Mouse (Mus musculus) embryonic facial prominence, embryonic 10.5 days (tissue): ENCODE results near the gene Pcolce. TPM values are rescaled to one million over a fixed set of nuclear protein-coding genes. Genes with fewer than 3 reads are reported as not detected.
A peak's percentile ranks its signal among the peaks of the same experiment; 100 is the strongest.

Experiments
- DNase-seq: peaks from one replicate; pipeline ENCODE4 v3.0.0-alpha.2; 2017; ENCODE audit warnings: low spot score
- H3K27ac ChIP-seq: fragments of 300-500 bp; sonication (generic); replicated peaks from 2 replicates; pipeline ENCODE4 v1.5.1; 2016; ENCODE audit warnings: mild to moderate bottlenecking
- H3K27me3 ChIP-seq: fragments of 300-500 bp; sonication (generic); replicated peaks from 2 replicates; pipeline ENCODE4 v1.6.1; 2016; ENCODE audit warnings: low read depth, mild to moderate bottlenecking; ENCODE audit not compliant: poor library complexity, severe bottlenecking
- H3K36me3 ChIP-seq: fragments of 300-500 bp; sonication (generic); replicated peaks from 2 replicates; pipeline ENCODE4 v1.6.1; 2016; ENCODE audit warnings: mild to moderate bottlenecking, moderate library complexity
- H3K4me1 ChIP-seq: fragments of 300-500 bp; sonication (generic); 2 replicates; pipeline ENCODE4 v1.6.1; 2016
- H3K4me3 ChIP-seq: fragments of 300-500 bp; sonication (generic); 2 replicates; pipeline ENCODE4 v1.5.1; 2016; ENCODE audit warnings: mild to moderate bottlenecking, moderate library complexity
- H3K9me3 ChIP-seq: fragments of 300-500 bp; sonication (generic); 2 replicates; pipeline ENCODE4 v1.6.1; 2016; ENCODE audit warnings: mild to moderate bottlenecking
- WGBS: fragments of 180-500 bp; shearing (Covaris S2); methylation state at CpG from one replicate; pipeline ENCODE4 v1.1.7; 2016; 5-methylcytosine and 5-hydroxymethylcytosine counted together
- polyA plus RNA-seq: library from polyadenylated mRNA; unstranded; fragments of >200 nt; fragmentation: Nextera tagmentation; extraction: Ambion mirVana; gene quantifications from 2 replicates; pipeline ENCODE4 v1.2.1, GENCODE M21; 2016

Pcolce gene
- polyA plus RNA-seq, 1 experiment from 2014 or later = 128 TPM

- peaks cover 39% of the 10 kb centered on the region for H3K36me3 ChIP-seq
- peaks cover 50% of the 10 kb centered on the region for H3K27me3 ChIP-seq
- DNase-seq = peak; percentile 27
- H3K9me3 ChIP-seq = no peaks in the 10 kb centered on the region
- 38% methylated on average over 19 of the region's 19 CpGs for WGBS
- H3K4me3 ChIP-seq = peak overlapping the region; percentile 31
- 0 out of 2 replicates have a peak overlapping the region, but pooled peaks have one; percentile 44 for H3K27ac ChIP-seq
- peaks cover 55% of the 10 kb centered on the region for H3K4me1 ChIP-seq
These were observed 30.9 kb upstream of the Pcolce start for GRCm38 (mm10) chr5:137644484-137644883.

DNA sequence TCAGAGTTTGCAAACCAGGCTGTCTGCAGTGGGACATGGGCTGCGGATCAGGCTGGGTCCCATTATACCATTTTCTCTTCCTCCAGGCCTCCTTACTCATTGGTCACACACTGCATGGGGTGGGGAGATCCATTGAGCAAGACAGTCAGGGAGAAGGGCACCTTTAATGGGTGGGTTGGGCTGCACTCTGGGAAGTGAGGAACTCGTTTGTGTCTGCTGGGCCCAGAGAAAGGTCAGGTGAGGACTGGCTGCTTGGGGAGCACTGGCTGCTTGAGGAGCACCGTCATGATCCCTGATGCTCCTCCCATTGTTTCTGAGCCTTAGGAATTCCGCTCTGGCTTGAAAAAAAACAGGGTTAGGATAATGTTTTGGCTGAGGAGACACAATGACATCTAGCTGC lies 29.3 kb upstream of the Pcolce start:
- H3K9me3 ChIP-seq = no peaks in the 10 kb centered on the region
- DNase-seq = no peak
- peaks cover 50% of the 10 kb centered on the region for H3K27me3 ChIP-seq
- peaks cover 39% of the 10 kb centered on the region for H3K4me1 ChIP-seq
- H3K36me3 ChIP-seq = peaks cover 55% of the 10 kb centered on the region
- H3K4me3 ChIP-seq = no peak overlapping the region
- 55% methylated on average over 4 of the region's 4 CpGs for WGBS
- no peak overlapping the region for H3K27ac ChIP-seq

GRCm38 (mm10) chr5:137641054-137641453 lies 27.5 kb upstream of the Pcolce start, which contains the start of gene Sap25:
Gene Sap25 (plus strand): TSS chr5:137641334.
- no peak for DNase-seq
- peaks cover 38% of the 10 kb centered on the region for H3K27me3 ChIP-seq
- H3K4me1 ChIP-seq = peaks cover 26% of the 10 kb centered on the region
- H3K27ac ChIP-seq = no peak within 1 kb of the TSS
- no peaks in the 10 kb centered on the region for H3K9me3 ChIP-seq
- 90% methylated on average over 19 of the region's 19 CpGs for WGBS
- H3K4me3 ChIP-seq = no peak within 1 kb of the TSS
- H3K36me3 ChIP-seq = peaks cover 73% of the 10 kb centered on the region

DNA sequence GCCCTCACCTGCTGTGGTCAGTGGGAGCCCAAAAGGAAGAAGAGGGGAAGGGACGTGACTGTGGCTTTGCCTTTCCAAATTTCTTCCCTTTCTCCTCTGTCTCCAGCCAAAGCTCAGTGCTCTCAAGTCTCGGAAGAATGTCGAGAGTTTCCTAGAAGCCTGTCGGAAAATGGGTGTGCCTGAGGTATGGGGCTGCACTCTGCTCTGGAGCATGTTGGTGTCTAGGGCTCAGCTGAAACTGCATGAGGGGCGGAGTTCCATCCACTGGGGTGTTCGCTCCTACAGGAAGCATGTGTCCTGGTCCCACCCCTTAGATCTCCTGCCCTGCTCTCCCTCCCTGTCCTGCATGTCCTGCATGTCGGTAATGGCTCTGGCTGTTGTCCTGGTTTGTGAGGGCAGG lies 25.9 kb upstream of the Pcolce start:
- Histone ChIP-seq H3K9me3 (no peaks in the 10 kb centered on the region), H3K4me1 (peaks cover 13% of the 10 kb centered on the region), H3K27me3 (peaks cover 23% of the 10 kb centered on the region), H3K4me3 (no peak overlapping the region), H3K27ac (no peak overlapping the region), H3K36me3 (peaks cover 89% of the 10 kb centered on the region)
- 81% methylated on average over 7 of the region's 7 CpGs for WGBS
- DNase-seq = no peak

DNA sequence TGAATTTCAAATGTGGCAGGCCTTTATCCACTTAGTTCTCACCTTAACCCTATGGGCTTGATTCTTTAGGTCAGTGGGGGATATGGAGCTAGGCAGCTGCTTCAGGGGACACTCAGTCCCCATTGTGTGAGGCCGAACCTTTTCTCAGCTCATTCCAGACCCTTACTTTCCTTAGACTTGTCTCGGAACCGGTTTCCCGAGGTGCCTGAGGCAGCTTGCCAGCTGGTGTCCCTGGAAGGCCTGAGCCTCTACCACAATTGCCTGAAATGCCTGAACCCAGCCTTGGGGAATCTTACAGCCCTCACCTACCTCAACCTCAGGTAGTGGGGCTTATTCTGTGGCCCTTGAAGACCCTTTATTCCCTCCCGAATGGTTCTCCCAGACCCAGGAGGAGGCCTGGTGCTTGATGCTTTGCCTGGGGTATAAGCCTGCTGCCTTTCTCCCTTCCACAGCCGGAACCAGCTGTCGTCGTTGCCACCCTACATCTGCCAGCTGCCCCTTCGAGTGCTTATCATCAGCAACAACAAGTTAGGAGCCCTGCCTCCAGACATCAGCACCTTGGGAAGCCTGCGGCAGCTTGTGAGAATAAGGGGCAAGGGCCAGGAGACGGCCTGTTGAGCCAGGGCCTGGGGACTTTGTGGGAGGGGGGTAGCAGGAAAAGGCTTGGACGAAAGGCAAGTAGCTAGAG lies 20.0 kb upstream of the Pcolce start:
- peaks cover 76% of the 10 kb centered on the region for H3K36me3 ChIP-seq
- H3K27me3 ChIP-seq = no peaks in the 10 kb centered on the region
- H3K4me1 ChIP-seq = peaks cover 39% of the 10 kb centered on the region
- H3K27ac ChIP-seq = no peak overlapping the region
- no peak for DNase-seq
- H3K4me3 ChIP-seq = peak overlapping the region; percentile 8; the same call in 1 of the 2 replicates
- WGBS = 74% methylated on average over 12 of the region's 12 CpGs
- no peaks in the 10 kb centered on the region for H3K9me3 ChIP-seq

GRCm38 (mm10) chr5:137631591-137631990 lies 18.0 kb upstream of the Pcolce start:
- Histone ChIP-seq H3K4me1 (peaks cover 49% of the 10 kb centered on the region), H3K9me3 (no peaks in the 10 kb centered on the region), H3K4me3 (peak overlapping the region; percentile 71), H3K36me3 (peaks cover 57% of the 10 kb centered on the region), H3K27me3 (no peaks in the 10 kb centered on the region), H3K27ac (peak overlapping the region; percentile 93)
- WGBS = 76% methylated on average over 4 of the region's 4 CpGs
- DNase-seq = no peak

- DNase-seq = no peak
- H3K4me1 ChIP-seq = peaks cover 49% of the 10 kb centered on the region
- H3K4me3 ChIP-seq = peak overlapping the region; percentile 71
- H3K9me3 ChIP-seq = no peaks in the 10 kb centered on the region
- peak overlapping the region; percentile 93 for H3K27ac ChIP-seq
- H3K36me3 ChIP-seq = peaks cover 52% of the 10 kb centered on the region
- H3K27me3 ChIP-seq = no peaks in the 10 kb centered on the region
- whole genome bisulfite sequencing = 70% methylated on average over 9 of the region's 9 CpGs
These were observed 17.6 kb upstream of the Pcolce start for GRCm38 (mm10) chr5:137631171-137631570.

DNA sequence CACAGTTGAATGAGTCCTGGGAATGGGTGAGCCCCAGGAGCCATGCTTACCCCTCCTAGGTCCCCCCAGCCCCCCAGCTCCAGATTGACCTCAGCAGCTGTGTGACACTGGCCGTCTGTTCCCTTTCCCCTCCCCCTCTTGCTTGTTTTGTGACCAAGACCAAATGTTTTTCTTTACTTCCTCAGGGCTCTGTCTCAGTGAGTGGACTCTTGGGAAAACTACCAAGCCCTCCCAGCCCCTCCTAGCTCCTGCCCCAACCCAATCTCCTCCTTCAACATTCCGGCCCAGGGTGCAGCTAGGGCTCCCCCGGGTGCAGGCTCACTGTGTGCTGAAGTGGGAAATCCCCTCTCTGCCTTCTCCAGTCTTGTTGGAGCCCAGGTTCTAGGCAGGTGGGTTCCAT lies 17.0 kb upstream of the Pcolce start:
- Histone ChIP-seq H3K36me3 (peaks cover 47% of the 10 kb centered on the region), H3K4me3 (peak overlapping the region; percentile 71), H3K9me3 (no peaks in the 10 kb centered on the region), H3K4me1 (peaks cover 49% of the 10 kb centered on the region), H3K27ac (peak overlapping the region; percentile 93), H3K27me3 (no peaks in the 10 kb centered on the region)
- WGBS = 33% methylated on average over 3 of the region's 3 CpGs
- no peak for DNase-seq

DNA sequence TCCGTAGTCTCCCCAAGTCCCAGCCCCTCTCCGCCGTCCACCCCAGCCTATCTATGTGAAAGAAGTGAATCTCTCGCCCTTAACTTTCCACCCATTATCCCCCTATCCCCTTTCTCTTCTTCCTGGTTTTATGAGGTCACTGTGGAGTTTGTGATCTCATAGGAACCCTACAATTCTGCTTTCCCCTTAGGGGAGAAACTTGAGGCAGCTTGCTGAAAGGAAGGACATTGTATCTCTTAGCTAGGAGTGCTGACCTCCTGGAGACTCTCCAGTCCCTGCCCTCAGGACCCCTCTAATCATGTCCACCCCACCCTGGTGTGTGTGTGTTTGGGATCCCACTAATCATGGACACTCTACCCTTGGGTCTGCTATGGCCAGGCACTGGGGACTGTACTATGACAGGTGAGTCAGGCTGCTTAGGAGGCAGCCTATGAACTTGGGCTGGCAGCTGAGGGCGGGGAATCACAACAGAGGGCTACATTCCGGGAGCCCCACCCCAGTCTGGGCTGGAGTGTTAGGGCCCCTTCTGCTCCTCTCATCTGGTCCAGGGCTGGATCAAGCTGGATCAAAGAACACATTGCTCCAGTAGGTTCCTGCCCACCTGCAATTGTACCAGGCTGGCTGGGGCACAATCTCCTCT lies 16.4 kb upstream of the Pcolce start:
- H3K27me3 ChIP-seq = no peaks in the 10 kb centered on the region
- peak overlapping the region; percentile 93 for H3K27ac ChIP-seq
- no peaks in the 10 kb centered on the region for H3K9me3 ChIP-seq
- DNase-seq = no peak
- H3K4me3 ChIP-seq = peak overlapping the region; percentile 71
- H3K36me3 ChIP-seq = peaks cover 41% of the 10 kb centered on the region
- peaks cover 52% of the 10 kb centered on the region for H3K4me1 ChIP-seq
- WGBS = 27% methylated on average over 6 of the region's 6 CpGs

GRCm38 (mm10) chr5:137629306-137629721 lies 15.7 kb upstream of the Pcolce start:
- Histone ChIP-seq H3K27ac (peak overlapping the region; percentile 93), H3K27me3 (no peaks in the 10 kb centered on the region), H3K4me3 (peak overlapping the region; percentile 71), H3K4me1 (peaks cover 59% of the 10 kb centered on the region), H3K9me3 (no peaks in the 10 kb centered on the region), H3K36me3 (peaks cover 34% of the 10 kb centered on the region)
- DNase-seq = peak; percentile 80
- under 1% methylated on average over 23 of the region's 23 CpGs for WGBS

DNA sequence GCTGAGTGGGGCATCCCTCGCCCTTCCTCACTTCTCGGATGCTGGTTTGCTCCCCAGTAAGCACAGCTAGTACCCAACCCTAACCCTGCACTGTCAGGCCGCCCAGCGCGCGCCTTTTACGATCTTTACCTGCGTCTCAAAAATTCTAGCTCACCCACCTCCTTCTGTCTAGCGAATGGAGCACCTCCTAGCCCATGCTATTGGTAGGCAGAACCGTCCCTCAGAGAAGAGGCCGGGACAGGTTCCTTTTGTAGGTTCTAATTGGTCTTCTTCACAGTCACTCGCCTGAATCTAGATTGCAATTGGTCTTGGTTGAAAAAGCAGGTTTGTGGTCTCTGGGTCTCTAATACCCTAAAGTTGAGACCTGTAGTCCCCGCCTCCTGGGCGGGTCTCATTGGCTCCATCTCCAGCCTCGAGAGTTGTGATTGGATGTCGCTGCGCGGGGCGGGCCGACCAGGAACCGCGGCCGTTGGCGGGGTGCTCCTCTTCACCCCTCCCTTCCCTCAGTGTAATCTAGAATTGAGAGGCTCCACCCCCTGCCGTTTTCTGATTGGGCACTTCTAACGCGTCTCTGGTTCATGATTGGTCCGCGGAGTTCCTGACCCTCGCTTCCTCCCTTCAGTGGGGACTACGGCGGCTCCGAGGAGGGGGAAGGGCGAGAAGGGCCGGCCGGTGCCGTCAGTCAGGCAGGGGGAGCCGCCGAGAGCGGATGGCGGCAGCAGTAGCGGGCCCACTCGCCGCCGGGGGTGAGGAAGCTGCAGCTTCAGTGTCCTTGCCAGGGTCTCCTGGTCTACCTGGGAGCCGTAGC lies 15.1 kb upstream of the Pcolce start, which contains the start of the genes Fbxo24, Lrch4 and Gm20605:
TSS of gene Fbxo24 (minus strand) at position 505 of the 808 bp plus-strand sequence.
TSS of gene Lrch4 (plus strand) at position 624 of the 808 bp plus-strand sequence.
TSS of gene Gm20605 (plus strand) at position 678 of the 808 bp plus-strand sequence.
- Histone ChIP-seq H3K4me3 (peak within 1 kb of the TSS; percentile 71), H3K9me3 (no peaks in the 10 kb centered on the region), H3K27me3 (no peaks in the 10 kb centered on the region), H3K36me3 (peaks cover 28% of the 10 kb centered on the region), H3K27ac (peak within 1 kb of the TSS; percentile 93), H3K4me1 (peaks cover 60% of the 10 kb centered on the region)
- WGBS = under 1% methylated on average over 46 of the region's 46 CpGs
- peak; percentile 99 for DNase-seq

- Histone ChIP-seq H3K27me3 (no peaks in the 10 kb centered on the region), H3K36me3 (peaks cover 21% of the 10 kb centered on the region), H3K9me3 (no peaks in the 10 kb centered on the region), H3K27ac (peak overlapping the region; percentile 93), H3K4me1 (peaks cover 56% of the 10 kb centered on the region), H3K4me3 (peak overlapping the region; percentile 71)
- no peak for DNase-seq
- WGBS = 3% methylated on average over 9 of the region's 9 CpGs
These were observed 14.4 kb upstream of the Pcolce start for GRCm38 (mm10) chr5:137627991-137628390.
